Mouse (Mus musculus) limb, embryonic 11.5 days (tissue): ENCODE data around the gene Mmachc. TPM values are rescaled to one million over a fixed set of nuclear protein-coding genes. Genes with fewer than 3 reads are reported as not detected.
A peak's percentile ranks its signal among the peaks of the same experiment; 100 is the strongest.

Experiments
- ATAC-seq: fragments of 200-750 bp; cut with Nextera tagmentation; 2 replicates; pipeline ENCODE4 v1.8.0; 2017; ENCODE audit warnings: low read depth; ENCODE audit not compliant: insufficient number of reproducible peaks, low FRiP score, low TSS enrichment
- DNase-seq: peaks from one replicate; pipeline ENCODE4 v3.0.0-alpha.2; 2015; ENCODE audit warnings: low spot score
- H3K27ac ChIP-seq: fragments of 300-500 bp; sonication (generic); replicated peaks from 2 replicates; pipeline ENCODE4 v1.5.1; 2014; ENCODE audit warnings: low read depth, mild to moderate bottlenecking, low read length
- H3K27me3 ChIP-seq: fragments of 300-500 bp; sonication (generic); 2 replicates; pipeline ENCODE4 v1.6.1; 2014; ENCODE audit warnings: mild to moderate bottlenecking, low read length, mixed read lengths; ENCODE audit not compliant: control insufficient read depth, insufficient read depth
- H3K36me3 ChIP-seq: fragments of 300-500 bp; sonication (generic); 2 replicates; pipeline ENCODE4 v1.6.1; 2014; ENCODE audit warnings: mild to moderate bottlenecking, low read length, moderate library complexity, mixed read lengths; ENCODE audit not compliant: control insufficient read depth, insufficient read depth
- H3K4me1 ChIP-seq: fragments of 300-500 bp; sonication (generic); 2 replicates; pipeline ENCODE4 v1.6.1; 2014; ENCODE audit warnings: low read length, mixed read lengths; ENCODE audit not compliant: control insufficient read depth, insufficient read depth
- H3K4me2 ChIP-seq: fragments of 300-500 bp; sonication (generic); 2 replicates; pipeline ENCODE4 v1.6.1; 2014; ENCODE audit warnings: low read depth, mild to moderate bottlenecking, moderate library complexity; ENCODE audit not compliant: severe bottlenecking
- H3K4me3 ChIP-seq: fragments of 300-500 bp; sonication (generic); 2 replicates; pipeline ENCODE4 v1.5.1; 2014; ENCODE audit warnings: low read depth, low read length
- H3K9ac ChIP-seq: fragments of 300-500 bp; sonication (generic); 2 replicates; pipeline ENCODE4 v1.6.1; 2014; ENCODE audit warnings: mild to moderate bottlenecking, low read length
- H3K9me3 ChIP-seq: fragments of 300-500 bp; sonication (generic); 2 replicates; pipeline ENCODE4 v1.6.1; 2016; ENCODE audit warnings: low read length; ENCODE audit not compliant: control insufficient read depth
- WGBS: fragments of 180-500 bp; shearing (Covaris S2); extraction: QIAGEN DNeasy Blood & Tissue Kit; methylation state at CpG from one replicate; pipeline ENCODE4 v1.1.7; 2014; 5-methylcytosine and 5-hydroxymethylcytosine counted together
- polyA plus RNA-seq: library from polyadenylated mRNA; unstranded; fragments of >200 nt; fragmentation: Nextera tagmentation; extraction: Ambion mirVana; gene quantifications from 2 replicates; pipeline ENCODE4 v1.2.1, GENCODE M21; 2014

Mmachc gene
- polyA plus RNA-seq, 1 experiment from 2014 or later: 24.0 TPM

- Histone ChIP-seq H3K4me2 (peak overlapping the region; percentile 47), H3K36me3 (no peaks in the 10 kb centered on the region; the same call in 1 of the 2 replicates), H3K4me1 (peaks cover 4% of the 10 kb centered on the region; the same call in 1 of the 2 replicates), H3K4me3 (peak overlapping the region; percentile 37), H3K9ac (peak overlapping the region; percentile 1; the same call in 1 of the 2 replicates), H3K27me3 (no peaks in the 10 kb centered on the region), H3K27ac (no peak overlapping the region), H3K9me3 (no peaks in the 10 kb centered on the region)
- DNase-seq (no peak), ATAC-seq (no peak)
- 25% methylated on average over 9 of the region's 9 CpGs for WGBS
These were observed 540 bp downstream of the Mmachc start for GRCm38 (mm10) chr4:116707666-116708065.

GRCm38 (mm10) chr4:116703804-116704203, 4.4 kb downstream of the Mmachc start:
- no peak overlapping the region for H3K27ac ChIP-seq
- 37% methylated on average over 6 of the region's 6 CpGs for WGBS
- no peak overlapping the region for H3K4me3 ChIP-seq

GRCm38 (mm10) chr4:116700964-116701363, 7.2 kb downstream of the Mmachc start:
- H3K4me2 ChIP-seq: no peak overlapping the region
- no peak overlapping the region for H3K9ac ChIP-seq
- no peaks in the 10 kb centered on the region for H3K27me3 ChIP-seq
- no peak overlapping the region for H3K4me3 ChIP-seq
- no peak for ATAC-seq
- 72% methylated on average over 1 of the region's 1 CpGs for WGBS
- no peak for DNase-seq
- H3K4me1 ChIP-seq: no peaks in the 10 kb centered on the region
- no peaks in the 10 kb centered on the region for H3K9me3 ChIP-seq
- H3K36me3 ChIP-seq: peaks cover 8% of the 10 kb centered on the region
- H3K27ac ChIP-seq: no peak overlapping the region

More at GRCm38 (mm10) chr4:116703804-116704203, 4.4 kb downstream of the Mmachc start:
- no peak for ATAC-seq
- Histone ChIP-seq H3K36me3 (peaks cover 5% of the 10 kb centered on the region; the same call in 1 of the 2 replicates), H3K9ac (no peak overlapping the region), H3K4me1 (no peaks in the 10 kb centered on the region), H3K9me3 (no peaks in the 10 kb centered on the region), H3K27me3 (no peaks in the 10 kb centered on the region), H3K4me2 (no peak overlapping the region)
- DNase-seq: peak; percentile 90

GRCm38 (mm10) chr4:116698693-116699342, 9.4 kb downstream of the Mmachc start:
- no peak for ATAC-seq

GRCm38 (mm10) chr4:116693785-116694184, 14.4 kb downstream of the Mmachc start:
- no peak overlapping the region for H3K4me2 ChIP-seq
- H3K27ac ChIP-seq: no peak overlapping the region
- H3K4me3 ChIP-seq: no peak overlapping the region
- H3K27me3 ChIP-seq: no peaks in the 10 kb centered on the region
- H3K36me3 ChIP-seq: peaks cover 19% of the 10 kb centered on the region
- H3K4me1 ChIP-seq: no peaks in the 10 kb centered on the region
- 97% methylated on average over 2 of the region's 2 CpGs for WGBS
- ATAC-seq (no peak), DNase-seq (no peak)
- H3K9me3 ChIP-seq: no peaks in the 10 kb centered on the region
- no peak overlapping the region for H3K9ac ChIP-seq

More at GRCm38 (mm10) chr4:116698693-116699342, 9.4 kb downstream of the Mmachc start:
- Histone ChIP-seq H3K9ac (no peak overlapping the region), H3K36me3 (peaks cover 12% of the 10 kb centered on the region), H3K27ac (no peak overlapping the region), H3K9me3 (no peaks in the 10 kb centered on the region), H3K4me2 (no peak overlapping the region), H3K4me1 (no peaks in the 10 kb centered on the region), H3K27me3 (no peaks in the 10 kb centered on the region), H3K4me3 (no peak overlapping the region)
- WGBS: 83% methylated on average over 2 of the region's 2 CpGs
- no peak for DNase-seq

- Histone ChIP-seq H3K27ac (no peak overlapping the region), H3K4me1 (no peaks in the 10 kb centered on the region), H3K4me2 (no peak overlapping the region), H3K4me3 (no peak overlapping the region), H3K9me3 (no peaks in the 10 kb centered on the region), H3K27me3 (no peaks in the 10 kb centered on the region), H3K36me3 (peaks cover 19% of the 10 kb centered on the region), H3K9ac (no peak overlapping the region)
- ATAC-seq (no peak), DNase-seq (no peak)
- WGBS: 87% methylated on average over 2 of the region's 2 CpGs
These were observed 16.1 kb downstream of the Mmachc start for GRCm38 (mm10) chr4:116692146-116692545.

GRCm38 (mm10) chr4:116689309-116689876, 18.8 kb downstream of the Mmachc start:
- H3K4me3 ChIP-seq: no peak overlapping the region
- no peak overlapping the region for H3K4me2 ChIP-seq
- H3K27ac ChIP-seq: no peak overlapping the region
- no peak for DNase-seq
- no peaks in the 10 kb centered on the region for H3K9me3 ChIP-seq
- peaks cover 14% of the 10 kb centered on the region for H3K36me3 ChIP-seq
- no peak overlapping the region for H3K9ac ChIP-seq
- 85% methylated on average over 4 of the region's 4 CpGs for WGBS
- peaks cover 6% of the 10 kb centered on the region; the same call in 1 of the 2 replicates for H3K4me1 ChIP-seq
- no peaks in the 10 kb centered on the region for H3K27me3 ChIP-seq
- no peak for ATAC-seq

- Histone ChIP-seq H3K27ac (no peak overlapping the region), H3K4me1 (peaks cover 6% of the 10 kb centered on the region; the same call in 1 of the 2 replicates), H3K9ac (no peak overlapping the region; the same call in 1 of the 2 replicates), H3K9me3 (no peaks in the 10 kb centered on the region), H3K4me2 (peak overlapping the region; percentile 65), H3K27me3 (no peaks in the 10 kb centered on the region), H3K4me3 (peak overlapping the region; percentile 53; the same call in 1 of the 2 replicates), H3K36me3 (peaks cover 6% of the 10 kb centered on the region; the same call in 1 of the 2 replicates)
- WGBS: 39% methylated on average over 1 of the region's 1 CpGs
- ATAC-seq (no peak), DNase-seq (no peak)
These were observed 21.2 kb downstream of the Mmachc start for GRCm38 (mm10) chr4:116687041-116687440.
